Mouse (Mus musculus) olfactory bulb, adult 2 months (tissue): ENCODE results near the gene Zdhhc12. TPM values are rescaled to one million over a fixed set of nuclear protein-coding genes. Genes with fewer than 3 reads are reported as not detected.
"Not testable (repeated sequence)": the region's sequence is repeated elsewhere in the genome, so short reads cannot be mapped to it uniquely, and the experiment has no call there.

ENCODE experiments used
- H3K27ac ChIP-seq: fragments of 200-500 bp; 2 replicates; pipeline ENCODE4 v1.5.1; 2012; ENCODE audit warnings: low read depth, low read length; ENCODE audit not compliant: insufficient read depth
- H3K4me1 ChIP-seq: fragments of 200-500 bp; 2 replicates; pipeline ENCODE4 v1.6.1; 2012; ENCODE audit warnings: low read length; ENCODE audit not compliant: control insufficient read depth, insufficient read depth
- H3K4me3 ChIP-seq: fragments of 200-500 bp; 2 replicates; pipeline ENCODE4 v1.5.1; 2012; ENCODE audit warnings: mild to moderate bottlenecking, low read depth, low read length, moderate library complexity; ENCODE audit not compliant: insufficient read depth
- CTCF ChIP-seq: fragments of 200-500 bp; IDR thresholded peaks from 2 replicates; pipeline ENCODE4 v1.5.1; 2012; ENCODE audit warnings: low read depth, mild to moderate bottlenecking, low read length, moderate library complexity; ENCODE audit not compliant: insufficient read depth
- POLR2A ChIP-seq: fragments of 200-500 bp; IDR thresholded peaks from 2 replicates; pipeline ENCODE4 v1.6.1; 2012; ENCODE audit warnings: mild to moderate bottlenecking, low read depth, low read length, moderate library complexity; ENCODE audit not compliant: insufficient read depth
- WGBS: fragments of 180-500 bp; shearing (Covaris S2); methylation state at CpG from one replicate; pipeline ENCODE4 v1.1.7; 2018; 5-methylcytosine and 5-hydroxymethylcytosine counted together
- polyA plus RNA-seq: library from polyadenylated mRNA; stranded (reverse); fragments of >200 nt; gene quantifications from 2 replicates; pipeline ENCODE4 v1.2.4, GENCODE M21; 2012; ENCODE audit warnings: low replicate concordance; ENCODE audit not compliant: missing spikeins, insufficient read depth, insufficient read length

Gene Zdhhc12
- polyA plus RNA-seq = not detected in 2 replicates

GRCm38 (mm10) chr2:30093471-30094207 lies at the start of gene Zdhhc12:
Gene Zdhhc12 (minus strand): TSS chr2:30093648.
- 0 out of 2 replicates have a peak, but pooled peaks have one; percentile 7 for TF ChIP-seq CTCF
- 0 out of 2 replicates have a peak, but pooled peaks have one; percentile 28 for TF ChIP-seq POLR2A
- peaks cover 7% of the 10 kb centered on the region for H3K4me1 ChIP-seq
- WGBS = under 1% methylated on average over 51 of the region's 51 CpGs
- peak within 1 kb of the TSS; percentile 51 for H3K4me3 ChIP-seq
- H3K27ac ChIP-seq = no peak within 1 kb of the TSS

GRCm38 (mm10) chr2:30140021-30140420 lies 46.6 kb upstream of the Zdhhc12 start:
- 84% methylated on average over 4 of the region's 4 CpGs for WGBS
- H3K4me1 ChIP-seq, H3K4me3 ChIP-seq, H3K27ac ChIP-seq: not testable (repeated sequence)

GRCm38 (mm10) chr2:30136458-30136857 lies 43.0 kb upstream of the Zdhhc12 start:
- Histone ChIP-seq H3K27ac (no peak overlapping the region), H3K4me1 (peaks cover 19% of the 10 kb centered on the region), H3K4me3 (no peak overlapping the region)
- TF ChIP-seq CTCF (no peak), POLR2A (no peak)
- 88% methylated on average over 10 of the region's 10 CpGs for WGBS

- Histone ChIP-seq H3K27ac (no peak overlapping the region), H3K4me3 (0 out of 2 replicates have a peak overlapping the region, but pooled peaks have one; percentile 87), H3K4me1 (peaks cover 19% of the 10 kb centered on the region)
- TF ChIP-seq CTCF (no peak), POLR2A (no peak)
- 35% methylated on average over 10 of the region's 10 CpGs for WGBS
These were observed 41.6 kb upstream of the Zdhhc12 start for GRCm38 (mm10) chr2:30134928-30135620.

DNA sequence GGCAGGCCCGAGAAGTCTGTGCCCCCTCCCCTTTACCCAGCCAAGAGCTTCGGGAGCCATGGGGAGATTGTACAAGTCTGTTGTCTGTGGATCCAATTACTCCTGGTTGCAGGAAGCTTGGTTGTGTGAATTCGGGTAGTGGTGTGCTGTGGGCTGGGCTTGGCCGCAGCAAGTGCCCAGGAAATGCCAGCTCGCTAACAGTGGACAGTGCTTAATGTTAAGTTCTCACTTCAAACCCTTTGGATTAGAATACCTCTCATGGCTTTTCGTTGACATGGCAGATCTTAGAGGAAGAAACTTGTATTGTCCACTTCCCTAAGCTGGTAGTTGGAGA lies 40.9 kb upstream of the Zdhhc12 start:
- WGBS = 5% methylated on average over 6 of the region's 6 CpGs
- H3K4me1 ChIP-seq = peaks cover 19% of the 10 kb centered on the region
- no peak for TF ChIP-seq POLR2A
- no peak for TF ChIP-seq CTCF
- H3K4me3 ChIP-seq = peak overlapping the region; percentile 87
- H3K27ac ChIP-seq = no peak overlapping the region

GRCm38 (mm10) chr2:30133613-30134377 lies 40.3 kb upstream of the Zdhhc12 start, which contains the start of gene Tbc1d13:
Gene Tbc1d13 (plus strand): TSS chr2:30133746.
- peak within 1 kb of the TSS; percentile 87 for H3K4me3 ChIP-seq
- under 1% methylated on average over 46 of the region's 46 CpGs for WGBS
- peaks cover 19% of the 10 kb centered on the region for H3K4me1 ChIP-seq
- peak within 1 kb of the TSS; percentile 18; the same call in 1 of the 2 replicates for H3K27ac ChIP-seq
- no peak for TF ChIP-seq CTCF
- TF ChIP-seq POLR2A = peak; percentile 86

DNA sequence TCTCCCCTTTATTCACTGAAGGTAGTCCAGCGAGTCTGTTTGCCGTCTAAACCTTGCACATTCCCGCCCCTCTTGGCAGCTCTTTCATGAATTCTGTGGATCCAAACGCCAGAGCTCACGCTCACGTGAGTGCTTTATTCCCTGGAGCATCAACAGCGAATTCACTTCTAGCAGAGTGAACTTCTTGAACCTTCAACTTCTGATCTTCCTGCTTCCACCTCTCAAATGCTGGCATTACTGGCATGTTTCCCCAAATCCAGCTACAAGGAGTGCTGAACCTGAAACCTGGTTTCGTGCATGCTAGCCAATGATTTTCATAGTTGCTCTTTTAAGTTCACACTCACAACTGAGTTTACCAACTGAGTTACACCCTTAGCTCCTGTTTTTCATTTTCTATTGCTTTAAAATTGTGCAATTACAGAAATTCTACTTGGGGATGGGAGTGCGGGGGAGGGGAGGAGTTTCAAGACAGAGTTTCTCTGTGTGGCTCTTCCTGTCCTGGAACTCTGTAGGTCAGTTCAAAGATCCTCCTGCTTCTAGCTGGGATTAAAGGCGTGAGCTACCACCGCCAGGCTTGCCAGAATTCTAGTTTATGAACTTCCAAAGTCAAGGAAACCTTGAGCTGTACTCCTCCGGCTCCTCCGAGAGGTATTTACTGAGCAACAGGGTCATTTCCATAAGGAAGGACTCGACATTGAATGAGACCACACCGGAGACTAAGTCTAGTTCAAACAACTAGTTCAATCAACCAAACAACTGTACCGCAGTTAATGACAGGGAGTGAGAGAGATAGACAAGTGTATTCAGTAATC lies 39.6 kb upstream of the Zdhhc12 start:
- Histone ChIP-seq H3K4me3 (peak overlapping the region; percentile 87), H3K4me1 (peaks cover 19% of the 10 kb centered on the region), H3K27ac (peak overlapping the region; percentile 18; the same call in 1 of the 2 replicates)
- WGBS = 10% methylated on average over 16 of the region's 16 CpGs
- TF ChIP-seq POLR2A = no peak
- no peak for TF ChIP-seq CTCF

- H3K4me3 ChIP-seq, H3K27ac ChIP-seq: not testable (repeated sequence)
- 57% methylated on average over 5 of the region's 5 CpGs for WGBS
- peaks cover 12% of the 10 kb centered on the region for H3K4me1 ChIP-seq
These were observed 37.8 kb upstream of the Zdhhc12 start for GRCm38 (mm10) chr2:30131240-30131639.
